Mouse (Mus musculus) cerebellum, postnatal 14 days (tissue): ENCODE results near the gene Slc22a4.
"Not testable (repeated sequence)": the region's sequence is repeated elsewhere in the genome, so short reads cannot be mapped to it uniquely, and the experiment has no call there.

Experiments
- DNase-seq, 2 experiments: peaks; one replicate each; pipeline ENCODE4 v3.0.0; 2021; ENCODE audit warnings: mixed read lengths in 2 of 2

The Slc22a4 gene

DNA sequence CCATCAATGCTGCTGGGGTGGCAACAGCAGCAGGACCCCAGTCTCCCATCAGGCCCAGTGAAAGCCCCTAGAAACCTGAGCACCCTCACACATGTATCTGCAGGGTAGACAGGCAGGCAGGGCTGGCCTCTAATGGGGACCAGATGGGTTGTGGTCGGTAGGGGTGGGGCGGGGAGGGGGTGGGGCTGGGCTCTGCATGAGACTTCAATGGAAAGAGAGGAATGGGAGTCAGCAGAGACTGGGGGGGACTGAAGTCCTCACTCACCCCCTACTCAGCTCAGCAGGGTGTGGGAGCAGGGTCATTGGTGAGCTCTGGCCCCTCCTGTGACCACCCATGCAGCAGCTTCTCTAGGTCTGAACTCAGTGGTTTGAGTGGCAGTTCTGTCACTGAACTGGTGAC, 29.5 kb upstream of the Slc22a4 start:
- DNase-seq, result no peak

- DNase-seq, result peak; percentile 71 to 75
These were observed 28.2 kb upstream of the Slc22a4 start for GRCm38 (mm10) chr11:54056132-54056531.

- peak; percentile 81 to 85 for DNase-seq
These were observed 26.4 kb upstream of the Slc22a4 start for GRCm38 (mm10) chr11:54054257-54054656.

GRCm38 (mm10) chr11:54053090-54053489, 25.2 kb upstream of the Slc22a4 start:
- no peak for DNase-seq

DNA sequence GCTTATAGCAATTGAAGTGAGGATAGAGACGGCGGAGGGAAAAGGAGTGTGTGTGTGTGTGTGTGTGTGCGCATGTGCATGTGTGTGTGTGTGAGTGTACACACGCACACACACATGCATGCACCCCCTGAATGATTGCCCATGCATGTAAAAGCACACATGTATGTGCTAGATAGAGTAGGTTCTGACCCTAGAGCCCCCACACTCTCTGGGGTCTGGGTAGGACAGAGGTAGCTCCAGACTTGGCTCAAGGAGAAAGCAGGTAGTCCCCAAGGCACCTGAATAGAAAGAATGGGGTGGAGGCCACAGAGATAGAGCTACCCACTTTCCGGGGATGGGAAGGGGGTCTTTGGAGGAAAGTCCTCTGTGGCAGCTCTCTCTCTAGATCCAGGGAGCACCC, 24.2 kb upstream of the Slc22a4 start:
- DNase-seq, result no peak

DNA sequence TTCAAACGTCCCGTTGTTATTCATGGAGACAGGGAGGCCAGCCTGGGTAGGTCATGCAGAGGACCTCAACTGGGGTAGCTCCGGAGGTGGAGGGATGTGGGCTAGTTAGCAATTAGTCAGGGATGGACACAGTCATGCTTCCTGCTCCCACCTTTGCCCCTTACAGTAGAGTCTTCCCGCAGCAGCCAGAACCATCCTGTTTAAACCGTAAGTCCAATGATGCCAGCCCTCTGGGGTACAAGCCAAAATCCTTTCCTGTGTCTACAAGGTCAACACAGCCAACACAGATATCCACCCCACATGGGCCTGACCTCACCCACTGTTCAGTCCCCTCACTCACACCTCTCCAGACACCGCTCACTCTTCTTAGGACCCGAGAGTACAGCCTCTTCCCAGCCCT, 23.3 kb upstream of the Slc22a4 start:
- no peak for DNase-seq

DNA sequence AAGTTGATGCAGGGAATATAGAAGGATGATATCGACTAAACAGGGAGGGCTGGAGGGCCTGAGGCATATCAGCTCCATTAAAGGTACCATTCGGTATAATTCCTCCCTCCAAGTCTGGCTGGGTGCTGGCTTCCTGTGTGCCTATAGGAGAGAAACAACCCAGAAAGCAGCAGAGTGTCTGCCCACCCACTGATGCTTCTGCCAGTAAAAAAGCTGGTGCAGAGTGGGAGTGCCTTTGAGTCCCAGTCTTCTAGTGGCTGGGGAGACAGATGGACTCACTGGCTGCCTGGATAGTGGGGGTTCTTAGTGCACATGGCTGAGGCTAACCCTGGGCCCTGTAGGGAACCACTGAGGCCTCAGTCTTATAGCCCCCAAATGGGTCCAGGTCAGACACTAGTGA, 22.3 kb upstream of the Slc22a4 start:
- DNase-seq, result no peak

DNA sequence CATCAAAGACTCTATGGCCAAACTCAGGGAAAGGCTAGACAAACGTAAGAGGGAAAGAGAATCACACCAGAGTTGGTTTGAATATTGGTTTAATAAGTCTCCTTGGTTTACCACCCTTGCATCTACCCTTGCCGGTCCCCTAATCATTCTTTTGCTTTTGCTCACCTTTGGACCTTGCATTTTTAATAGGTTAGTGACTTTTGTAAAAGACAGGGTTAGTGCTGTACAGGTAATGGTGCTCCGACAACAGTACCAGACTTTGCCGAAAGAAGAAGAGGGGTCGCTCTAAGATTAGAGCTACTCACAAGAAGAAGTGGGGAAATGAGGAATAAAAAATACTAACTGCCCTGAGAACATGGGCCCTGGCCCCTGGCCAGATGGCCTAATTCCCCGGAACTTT, 12.8 kb upstream of the Slc22a4 start:
- DNase-seq, result no peak

GRCm38 (mm10) chr11:54032872-54033271, 5.0 kb upstream of the Slc22a4 start:
- not testable (repeated sequence) for DNase-seq

- DNase-seq, result no peak
These were observed 1.1 kb upstream of the Slc22a4 start for GRCm38 (mm10) chr11:54028997-54029396.

DNA sequence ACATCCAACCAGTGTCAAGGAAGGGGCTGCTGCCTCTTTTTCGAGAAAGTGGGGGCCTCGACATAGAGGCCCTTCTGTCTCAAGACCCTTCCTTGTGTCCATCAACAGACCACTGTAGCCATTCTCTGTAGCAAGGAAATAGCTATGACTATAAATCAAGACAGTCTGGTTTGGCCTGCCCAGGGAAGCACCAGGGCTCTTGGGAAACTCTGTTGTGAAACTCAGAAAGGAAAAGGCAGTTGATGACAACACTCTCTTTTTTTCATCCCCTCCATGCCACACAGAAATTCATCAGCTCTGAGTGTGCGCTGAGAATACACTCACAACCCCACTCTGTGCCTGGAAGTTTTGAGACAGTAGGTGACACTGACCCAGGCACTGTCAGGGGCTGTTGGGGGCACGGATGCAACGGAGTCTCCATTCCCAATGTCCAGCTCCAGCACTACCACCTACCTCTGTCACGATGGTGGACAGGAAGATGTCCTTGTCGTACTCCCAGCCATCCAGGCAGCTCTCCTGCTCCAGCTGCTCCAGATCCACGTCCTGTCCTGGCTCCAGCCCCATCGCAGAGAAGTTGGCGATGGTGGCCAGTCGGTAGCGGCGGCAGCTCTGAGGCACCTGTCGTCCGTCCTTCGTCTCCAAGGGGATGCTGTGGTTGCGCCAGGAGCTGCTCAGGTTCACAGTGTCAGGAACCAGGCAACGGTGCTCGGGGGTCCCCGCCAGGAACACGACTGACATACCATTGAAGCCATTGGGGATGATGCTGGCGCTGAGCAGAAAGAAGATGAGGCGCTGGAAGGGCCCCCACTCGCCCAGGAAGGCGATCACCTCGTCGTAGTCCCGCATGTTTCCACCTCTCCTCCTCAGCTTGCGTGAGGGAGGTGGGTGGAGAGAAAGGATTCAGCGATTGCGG, 503 bp downstream of the Slc22a4 start:
- DNase-seq, result peak; percentile 72 to 74

DNA sequence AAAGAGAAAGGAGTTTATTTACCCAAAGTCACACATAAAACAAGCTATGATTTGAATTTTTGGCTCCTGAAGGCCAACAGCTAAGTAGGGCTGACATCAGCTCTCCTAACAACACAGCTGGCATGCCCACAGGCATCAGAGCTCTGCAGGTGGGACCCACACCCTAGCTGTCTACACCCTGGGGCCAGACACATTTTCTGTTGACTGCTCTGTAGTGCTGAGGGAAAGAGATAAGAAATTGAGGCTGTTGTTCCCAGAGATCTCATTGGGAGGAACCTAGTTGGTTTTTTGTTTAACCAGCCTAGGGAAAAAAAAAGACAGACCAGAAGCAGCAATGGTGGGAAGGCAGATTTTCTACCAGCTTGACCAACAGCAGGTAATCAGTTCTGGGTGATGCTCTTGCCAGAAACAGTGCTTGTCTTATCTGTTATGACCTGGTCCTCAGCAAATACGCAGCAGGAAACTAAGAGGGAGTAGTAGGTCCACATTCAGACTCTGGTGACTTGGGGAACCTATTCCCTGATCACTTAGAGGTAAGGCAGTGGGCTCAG, 1.3 kb downstream of the Slc22a4 start:
- DNase-seq, result peak; percentile 44 to 58

DNA sequence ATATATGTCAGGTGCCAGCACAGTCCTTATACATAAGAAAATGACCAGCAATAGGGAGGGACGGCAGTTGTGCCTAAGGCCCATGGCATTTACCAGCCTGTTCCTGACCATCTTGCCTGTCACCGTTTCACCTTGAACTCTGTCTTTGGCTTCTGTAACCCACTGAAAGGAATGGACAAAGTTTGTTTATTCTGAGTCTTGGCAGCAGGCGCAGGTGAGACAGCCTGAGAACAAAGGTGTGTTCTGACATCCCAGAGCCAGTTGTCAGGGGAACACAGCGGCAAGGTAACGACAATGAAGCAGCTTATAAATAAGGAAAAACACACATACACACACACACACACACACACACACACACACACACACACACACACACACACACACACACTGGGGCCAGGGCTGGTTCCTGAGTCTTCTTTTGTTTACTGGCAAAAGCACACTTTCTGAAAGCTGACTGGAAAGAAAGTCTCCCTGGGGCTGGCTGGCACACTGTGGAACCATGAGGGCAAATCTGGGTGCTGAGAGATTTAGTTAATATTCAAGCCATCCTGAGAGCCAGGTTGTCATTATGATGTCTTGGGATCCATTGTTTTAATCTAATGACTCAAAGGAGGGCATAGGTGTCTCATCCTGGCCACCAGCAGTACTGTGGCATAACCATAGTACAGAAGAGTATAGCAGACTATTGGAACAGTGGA, 6.3 kb downstream of the Slc22a4 start:
- DNase-seq, result no peak

- no peak for DNase-seq
These were observed 8.8 kb downstream of the Slc22a4 start for GRCm38 (mm10) chr11:54018893-54019732.

- DNase-seq, result no peak
These were observed 10.3 kb downstream of the Slc22a4 start for GRCm38 (mm10) chr11:54017596-54017995.

GRCm38 (mm10) chr11:54016051-54016450, 11.8 kb downstream of the Slc22a4 start:
- no peak for DNase-seq

DNA sequence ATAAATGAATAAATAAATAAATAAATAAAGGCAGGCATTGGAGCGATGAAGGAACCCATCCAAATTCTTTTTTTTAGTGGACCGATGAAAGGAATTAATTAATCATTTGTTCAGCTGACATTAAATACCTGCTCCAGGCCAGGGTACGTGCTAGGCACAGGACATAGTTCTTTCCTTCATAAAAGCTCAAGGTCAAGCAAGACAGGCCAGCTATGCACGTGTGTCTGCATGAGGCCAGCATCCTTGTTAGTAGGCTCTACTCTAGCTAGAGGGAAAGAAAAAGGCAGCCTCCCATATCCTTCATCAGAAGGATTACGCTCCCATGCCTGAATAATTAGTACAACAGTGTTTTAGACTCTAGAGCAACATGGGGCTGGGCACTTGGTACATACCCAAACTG, 14.9 kb downstream of the Slc22a4 start:
- DNase-seq, result no peak

- no peak for DNase-seq
These were observed 16.6 kb downstream of the Slc22a4 start for GRCm38 (mm10) chr11:54011255-54011654.

- DNase-seq, result peak in 1 of 2 experiments; percentile 40
These were observed 19.4 kb downstream of the Slc22a4 start for GRCm38 (mm10) chr11:54008416-54008920.

GRCm38 (mm10) chr11:54007717-54008116, 20.2 kb downstream of the Slc22a4 start:
- DNase-seq, result peak; percentile 90 to 95

GRCm38 (mm10) chr11:54006901-54007300, 21.0 kb downstream of the Slc22a4 start:
- DNase-seq, result peak; percentile 91 to 96

DNA sequence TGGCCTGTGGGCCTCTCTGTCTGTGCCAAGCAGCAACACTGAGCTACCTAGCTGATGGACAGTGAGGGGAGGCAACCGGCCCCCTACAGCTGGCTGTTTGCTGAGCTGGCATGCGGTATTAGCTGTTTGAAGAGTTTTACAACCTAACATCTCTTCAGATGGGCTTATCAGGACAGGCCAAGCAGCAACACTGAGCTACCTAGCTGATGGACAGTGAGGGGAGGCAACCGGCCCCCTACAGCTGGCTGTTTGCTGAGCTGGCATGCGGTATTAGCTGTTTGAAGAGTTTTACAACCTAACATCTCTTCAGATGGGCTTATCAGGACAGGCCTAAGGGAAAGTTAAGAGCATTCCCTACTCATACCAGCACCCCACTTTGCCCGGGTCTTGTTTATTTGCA, 21.5 kb downstream of the Slc22a4 start:
- DNase-seq, result not testable (repeated sequence)

DNA sequence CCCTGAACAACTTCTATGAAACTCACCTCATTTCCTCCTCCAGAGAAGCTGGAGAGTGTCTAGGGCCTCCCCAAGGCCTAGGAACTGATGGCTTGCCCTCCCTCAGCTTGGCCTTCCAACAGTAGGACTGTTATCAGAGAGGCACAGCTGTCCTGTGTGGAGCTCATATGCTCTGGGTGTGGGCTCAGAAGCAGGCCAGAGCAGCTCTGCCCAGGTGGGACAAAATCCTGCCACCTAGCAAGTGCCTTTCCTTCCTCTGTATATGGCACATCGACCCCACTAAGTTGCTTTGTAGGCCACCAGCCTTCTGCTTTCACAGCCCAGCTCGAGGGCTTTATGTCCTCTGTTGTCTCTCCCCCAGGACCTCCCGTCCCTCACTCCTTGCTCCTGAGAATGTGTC, 23.2 kb downstream of the Slc22a4 start:
- no peak for DNase-seq
